Mouse (Mus musculus) left cerebral cortex, adult 18-20 months (tissue): ENCODE measurements around the gene Pgap2. TPM values are rescaled to one million over a fixed set of nuclear protein-coding genes. Genes with fewer than 3 reads are reported as not detected.

Experiments used
- DNase-seq, 2 experiments: peaks; one replicate each; pipeline ENCODE4 v3.0.0; 2021 to 2022; ENCODE audit warnings: low spot score in 2 of 2, mixed read lengths in 1 of 2
- long read RNA-seq, 2 experiments: library from polyadenylated mRNA; stranded (forward); transcript quantifications; one replicate each; pipeline ENCODE4 v2.0.0; 2021
- total RNA-seq, 2 experiments: library from RNA; stranded (reverse); gene quantifications; 2 replicates each; pipeline ENCODE4 v1.2.3; 2021

Pgap2 gene
- total RNA-seq: 10 to 100 TPM; 20.5 to 21.2 TPM
- long read RNA-seq, experiment 1, partial matches to known transcripts: 0 of 20 reads
- long read RNA-seq, experiment 1, other reads (novel, unspliced or antisense): 14 of 20 reads
- long read RNA-seq, experiment 2, partial matches to known transcripts: 0 of 17 reads
- long read RNA-seq, experiment 2, other reads (novel, unspliced or antisense): 12 of 17 reads

DNA sequence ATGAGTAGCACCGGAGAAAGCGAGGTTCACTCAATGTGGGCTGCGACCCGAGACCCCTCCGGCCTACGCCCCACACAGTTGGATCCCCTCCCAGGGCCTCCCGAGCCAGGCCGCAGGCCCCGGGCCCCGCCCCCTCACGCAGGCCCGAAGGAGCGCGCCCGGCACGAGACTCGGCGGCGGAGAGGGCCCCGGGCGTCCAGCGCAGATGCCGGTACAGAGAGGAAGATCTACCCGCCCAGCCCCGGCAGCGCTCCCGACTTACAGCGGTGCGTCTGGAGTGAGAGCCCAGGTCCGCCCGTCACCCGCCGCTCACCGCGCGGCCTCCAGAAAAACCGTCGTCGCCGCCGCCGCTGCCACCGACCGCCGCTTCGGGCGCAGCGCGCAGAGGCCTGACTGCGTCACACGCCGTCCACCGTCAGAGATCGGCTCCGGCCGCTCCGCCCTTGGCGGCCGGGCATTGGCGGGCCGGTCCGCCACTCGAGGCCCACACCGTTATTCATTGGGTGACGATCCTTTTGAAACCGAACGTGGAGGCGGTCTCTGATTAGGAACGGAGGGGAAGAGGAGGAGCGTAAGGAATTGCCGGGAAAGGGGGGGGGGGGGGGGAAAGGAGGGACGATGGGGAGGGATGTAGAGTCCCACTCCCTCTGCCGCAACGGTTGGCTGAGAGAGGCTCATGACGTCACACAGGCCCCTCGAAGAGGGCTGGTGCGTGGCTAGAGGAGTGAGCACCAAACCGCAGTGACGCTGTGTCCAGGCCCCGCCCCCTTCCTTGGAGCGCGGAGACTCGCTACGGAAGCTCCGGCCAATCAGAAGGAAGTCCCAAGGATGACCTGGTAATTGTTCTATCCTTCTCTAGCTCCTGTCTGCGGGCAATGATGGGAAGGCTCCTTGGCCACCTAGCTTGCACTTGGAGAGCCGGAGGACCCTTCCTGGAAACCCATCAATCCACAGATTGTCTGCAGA is at the start of gene Pgap2, which contains the start of gene Nup98:
Pgap2 (plus strand) TSS at position 453 of the 966 bp plus-strand sequence.
Nup98 (minus strand) TSS at position 421 of the 966 bp plus-strand sequence.
- peak; percentile 99 for DNase-seq

DNA sequence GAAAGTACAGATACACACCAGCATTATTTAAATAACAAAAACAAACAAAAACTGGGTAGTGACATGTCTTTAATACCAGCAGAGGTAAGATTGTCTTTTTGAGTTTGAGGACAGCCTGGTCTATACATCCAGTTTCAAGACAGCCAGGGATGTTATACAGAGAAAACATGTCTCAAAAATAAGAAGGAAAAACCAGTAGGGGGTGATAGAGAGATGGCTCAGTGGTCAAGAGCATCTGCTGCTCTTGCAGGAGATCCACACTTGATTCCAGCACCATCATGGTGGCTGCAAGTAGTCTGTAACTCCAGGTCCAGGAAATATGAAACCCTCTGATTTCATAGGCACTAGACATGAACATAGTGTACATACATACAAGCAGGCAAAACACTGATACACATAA is 39.7 kb upstream of the Pgap2 start:
- DNase-seq: no peak

DNA sequence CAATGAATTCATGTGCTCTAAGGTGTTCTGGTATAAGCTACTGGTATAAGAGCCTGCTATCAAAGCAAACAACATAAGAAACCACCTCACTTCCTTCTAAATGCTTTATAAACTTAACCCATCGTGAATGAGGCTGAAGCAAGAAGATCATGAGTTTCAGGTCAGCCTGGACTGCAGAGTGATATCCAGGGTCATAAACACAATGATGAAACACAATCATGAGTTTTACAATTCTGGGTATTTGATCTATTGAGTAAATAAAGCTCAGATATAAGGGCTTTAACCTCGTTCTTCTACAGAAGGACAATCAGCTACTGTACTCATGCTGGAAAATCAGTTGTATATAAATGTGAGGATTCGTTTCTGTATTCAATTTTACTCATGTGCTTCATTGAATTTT is 26.2 kb upstream of the Pgap2 start:
- no peak for DNase-seq

DNA sequence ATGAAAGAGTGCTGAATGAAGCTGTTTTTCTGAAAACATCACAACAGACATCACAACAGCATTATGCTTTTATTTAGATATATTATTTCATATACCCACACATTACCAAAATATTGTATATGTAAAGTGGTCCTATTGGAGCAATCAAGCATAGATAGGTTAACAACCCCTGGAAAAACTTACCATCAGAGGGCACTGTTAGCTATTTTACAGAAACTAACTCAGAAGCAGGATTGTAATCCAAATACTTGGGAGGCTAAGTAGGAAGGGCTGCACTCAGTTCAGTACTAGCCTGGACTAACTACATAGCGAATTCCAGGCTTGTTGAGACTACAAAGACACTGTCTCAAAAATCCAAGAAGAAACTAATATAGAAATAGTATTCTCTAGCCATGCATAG is 17.7 kb upstream of the Pgap2 start:
- DNase-seq: no peak

DNA sequence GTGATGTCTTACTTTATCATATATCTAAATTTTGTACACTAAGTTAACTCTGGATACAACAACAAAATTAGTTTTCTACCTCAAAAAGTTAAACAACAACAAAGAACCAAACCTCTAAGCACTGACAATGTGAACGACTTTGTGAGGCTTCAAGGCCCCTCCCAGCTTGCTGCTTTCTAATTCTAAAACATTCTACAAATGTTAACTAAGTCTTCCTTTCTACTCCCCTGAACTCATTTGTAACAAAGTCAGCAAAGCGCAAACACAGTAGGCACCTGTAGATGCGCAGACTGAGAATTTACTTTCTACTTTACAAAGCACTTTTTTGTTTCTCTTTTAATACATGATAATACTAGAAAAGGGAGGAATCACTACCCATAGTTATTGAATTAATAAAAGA is 9.4 kb upstream of the Pgap2 start:
- no peak for DNase-seq

DNA sequence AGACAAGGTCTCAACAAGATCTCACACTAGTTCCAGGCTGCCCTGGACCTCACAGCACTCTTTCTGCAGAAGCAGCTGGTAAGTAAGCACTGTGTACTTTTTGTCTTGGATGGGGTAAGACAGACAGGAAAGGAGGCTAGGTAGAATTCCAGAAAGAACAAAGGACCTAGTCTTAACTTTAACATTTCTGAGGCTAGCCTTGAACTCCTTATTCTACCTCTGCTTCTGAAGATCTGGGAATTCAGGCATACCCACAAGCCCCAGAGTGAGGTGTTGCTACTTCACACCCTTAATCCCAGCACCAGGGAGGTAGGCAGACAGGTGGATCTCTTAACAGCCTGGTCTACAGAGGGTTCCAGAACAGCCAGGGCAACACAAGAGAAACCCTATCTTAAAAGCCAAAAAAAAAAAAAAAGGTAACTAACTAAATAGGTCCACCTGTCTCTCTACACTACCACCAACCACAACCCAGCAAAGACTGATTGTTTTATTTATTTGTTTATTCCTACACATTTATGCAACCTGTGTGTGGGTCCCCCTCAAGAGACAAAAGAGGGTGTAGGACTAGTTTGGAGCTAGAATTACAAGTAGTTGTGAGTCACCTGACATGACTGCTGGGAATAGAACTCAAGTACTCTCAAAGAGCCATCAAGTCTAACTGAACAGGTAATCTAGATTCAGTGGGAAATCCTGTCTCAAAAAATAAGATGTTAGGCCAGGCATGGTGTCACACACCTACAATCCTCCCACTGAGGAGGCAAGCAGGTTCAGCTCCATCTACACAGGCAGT is 8.8 kb upstream of the Pgap2 start:
- DNase-seq: no peak

DNA sequence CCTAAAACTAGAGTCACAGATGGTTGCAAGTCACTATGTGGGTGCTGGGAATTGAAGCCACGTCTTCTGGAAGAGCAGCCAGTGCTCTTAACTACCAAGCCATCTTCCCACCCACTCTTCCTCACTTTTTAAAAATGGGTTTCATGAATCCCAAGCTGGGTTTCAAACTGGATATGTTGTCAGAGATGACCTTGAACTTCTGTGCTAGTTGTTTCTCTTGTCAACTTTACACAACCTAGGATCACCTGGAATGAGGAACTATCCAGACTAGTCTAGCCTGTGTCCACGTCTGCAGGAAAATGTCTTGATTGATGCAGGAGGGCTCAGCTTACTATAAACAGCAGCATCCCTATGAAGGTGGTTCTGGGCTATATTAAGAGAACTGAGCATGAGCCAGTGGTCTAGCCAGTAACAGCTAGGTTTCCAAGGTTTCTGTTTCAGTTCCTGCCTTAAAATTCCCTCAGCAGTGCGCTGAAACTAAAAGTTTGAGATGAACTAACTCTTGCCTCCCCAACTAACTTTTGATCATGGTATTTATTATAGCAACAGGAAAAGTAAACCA is 5.6 kb upstream of the Pgap2 start:
- DNase-seq: no peak

DNA sequence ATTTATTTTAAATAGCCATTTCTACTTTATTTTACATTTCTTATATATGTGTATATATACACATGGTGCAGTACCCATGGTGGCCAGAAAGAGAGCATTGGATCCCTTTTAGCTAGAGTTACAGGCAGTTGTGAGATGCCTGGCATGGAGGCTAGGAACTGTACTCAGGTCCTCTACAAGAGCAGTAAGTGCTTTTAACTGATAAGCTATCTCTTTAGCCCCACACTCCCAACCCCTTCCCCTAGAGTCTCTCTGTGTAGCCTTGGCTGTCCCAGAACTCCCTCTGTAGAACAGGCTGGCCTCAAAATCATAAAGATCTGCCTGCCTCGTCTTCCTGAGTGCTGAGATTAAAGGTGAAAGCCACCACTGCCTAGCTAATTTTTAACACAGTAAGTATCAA is 4.4 kb upstream of the Pgap2 start:
- DNase-seq: no peak

DNA sequence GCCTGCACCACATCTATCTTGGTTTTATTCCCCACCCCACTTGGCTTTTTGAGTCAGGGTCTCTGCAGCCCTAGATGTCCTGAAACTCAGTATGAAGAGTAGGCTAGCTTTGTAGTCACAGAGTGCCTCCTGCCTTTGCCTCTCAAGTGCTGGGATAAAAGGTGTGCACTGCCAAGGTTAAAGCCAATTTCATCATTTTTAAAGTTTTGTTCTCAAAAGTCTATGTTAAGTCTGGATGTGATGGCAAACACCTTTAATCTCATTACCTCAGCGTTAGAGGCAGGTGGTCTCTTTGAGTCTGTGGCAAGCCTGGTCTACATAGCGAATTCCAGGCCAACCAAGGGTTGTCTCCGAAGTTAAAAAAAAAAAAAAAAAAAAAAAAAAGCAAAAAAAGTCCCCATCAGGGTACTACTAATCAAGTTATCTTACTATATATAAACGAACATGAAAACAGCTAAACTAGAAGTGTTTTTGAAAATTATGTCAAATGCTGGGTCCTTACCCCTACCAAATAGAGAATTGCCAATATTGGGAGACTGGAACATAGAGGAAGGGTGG is 1.1 kb upstream of the Pgap2 start:
- no peak for DNase-seq

DNA sequence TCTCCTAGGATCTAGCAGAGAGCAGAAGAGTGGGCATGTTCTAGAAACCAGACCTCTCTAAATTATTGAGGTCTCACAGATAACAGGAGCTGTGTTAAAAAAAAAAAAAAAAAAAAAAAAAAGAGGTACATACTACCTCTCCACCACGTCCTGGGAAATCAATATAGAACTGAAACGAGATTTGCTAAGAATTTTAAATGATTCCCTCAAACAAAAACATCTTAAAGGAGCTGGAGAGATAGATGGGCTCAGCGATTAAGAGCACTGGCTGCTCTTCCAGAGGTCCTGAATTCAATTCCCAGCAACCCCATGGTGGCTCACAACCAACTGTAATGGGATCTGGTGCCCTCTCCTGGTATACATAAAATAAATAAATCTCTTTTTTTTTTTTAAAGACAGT is 1.1 kb downstream of the Pgap2 start:
- no peak for DNase-seq

DNA sequence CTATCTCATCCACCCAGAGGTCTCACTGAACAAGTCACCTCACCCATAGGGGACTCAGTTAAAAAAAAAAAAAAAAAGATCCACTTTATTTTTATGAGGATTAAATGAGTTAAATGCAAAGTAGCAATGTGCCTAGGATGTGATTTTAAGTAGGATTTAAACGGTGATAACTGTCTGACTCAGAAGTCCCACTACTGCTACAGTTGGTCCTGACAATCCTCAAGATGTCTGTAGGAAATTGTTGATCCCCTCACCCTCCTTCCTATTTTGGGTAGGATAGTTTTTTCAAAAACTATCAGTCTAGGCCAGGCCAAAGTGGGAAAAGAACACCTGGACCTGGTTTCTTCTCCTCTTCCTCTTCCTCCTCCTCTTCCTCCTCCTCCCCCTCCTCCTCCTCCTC is 11.9 kb downstream of the Pgap2 start:
- no peak for DNase-seq

DNA sequence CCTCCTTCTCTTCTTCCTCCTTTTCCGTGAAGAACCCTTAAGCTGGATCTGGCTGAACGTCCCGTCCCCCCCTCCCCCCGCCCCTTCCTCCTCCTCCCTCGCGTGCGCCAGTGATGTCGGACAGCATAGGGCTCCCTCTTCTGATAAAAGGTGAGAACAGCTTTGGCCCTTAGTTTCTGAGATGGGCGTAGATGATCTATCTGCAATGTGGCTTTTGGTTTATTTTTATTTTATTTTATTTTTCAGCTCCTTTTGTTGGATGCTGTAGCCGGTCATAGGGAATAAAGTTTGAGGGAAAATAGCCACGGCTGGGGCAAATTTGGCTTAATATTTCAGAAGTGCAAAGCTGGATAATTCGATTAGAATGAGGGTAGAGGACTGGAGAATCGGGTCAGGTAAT is 12.3 kb downstream of the Pgap2 start:
- DNase-seq: no peak

DNA sequence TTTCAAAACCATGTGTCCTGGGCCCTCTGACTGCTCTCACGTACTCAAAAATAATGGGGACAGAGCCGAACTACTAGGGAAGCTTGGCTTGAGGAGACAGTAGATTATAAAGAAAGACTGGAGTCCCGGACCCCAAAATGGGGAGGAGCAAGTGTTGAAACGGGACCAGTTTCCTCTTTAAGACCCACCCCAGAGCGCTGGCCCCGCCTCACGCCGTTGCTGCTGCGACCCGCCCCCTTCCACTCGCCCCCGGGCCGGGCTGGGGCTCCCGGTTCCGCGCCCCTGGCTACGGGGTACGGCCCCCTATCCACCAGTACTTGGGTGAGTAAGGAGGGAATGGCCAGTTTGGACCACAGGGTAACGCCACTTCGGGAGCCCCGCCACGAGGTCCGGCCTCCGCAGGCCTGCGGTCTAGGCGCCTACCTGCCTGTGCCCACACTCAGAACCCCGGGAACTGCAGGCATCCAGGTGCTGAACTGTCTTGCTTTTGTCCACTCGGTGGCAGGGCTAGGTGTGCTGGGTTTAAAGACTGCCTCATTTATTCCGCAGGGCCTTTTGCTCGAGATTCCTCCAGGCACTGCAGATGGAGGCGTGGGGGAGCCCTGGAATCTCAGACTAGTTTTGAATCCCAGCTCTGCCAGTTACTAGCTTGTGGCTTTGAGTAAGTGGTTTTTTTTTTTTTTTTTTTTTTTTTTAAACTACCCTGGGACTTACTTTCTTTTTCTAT is 13.0 kb downstream of the Pgap2 start:
- peak; percentile 49 to 67 for DNase-seq

DNA sequence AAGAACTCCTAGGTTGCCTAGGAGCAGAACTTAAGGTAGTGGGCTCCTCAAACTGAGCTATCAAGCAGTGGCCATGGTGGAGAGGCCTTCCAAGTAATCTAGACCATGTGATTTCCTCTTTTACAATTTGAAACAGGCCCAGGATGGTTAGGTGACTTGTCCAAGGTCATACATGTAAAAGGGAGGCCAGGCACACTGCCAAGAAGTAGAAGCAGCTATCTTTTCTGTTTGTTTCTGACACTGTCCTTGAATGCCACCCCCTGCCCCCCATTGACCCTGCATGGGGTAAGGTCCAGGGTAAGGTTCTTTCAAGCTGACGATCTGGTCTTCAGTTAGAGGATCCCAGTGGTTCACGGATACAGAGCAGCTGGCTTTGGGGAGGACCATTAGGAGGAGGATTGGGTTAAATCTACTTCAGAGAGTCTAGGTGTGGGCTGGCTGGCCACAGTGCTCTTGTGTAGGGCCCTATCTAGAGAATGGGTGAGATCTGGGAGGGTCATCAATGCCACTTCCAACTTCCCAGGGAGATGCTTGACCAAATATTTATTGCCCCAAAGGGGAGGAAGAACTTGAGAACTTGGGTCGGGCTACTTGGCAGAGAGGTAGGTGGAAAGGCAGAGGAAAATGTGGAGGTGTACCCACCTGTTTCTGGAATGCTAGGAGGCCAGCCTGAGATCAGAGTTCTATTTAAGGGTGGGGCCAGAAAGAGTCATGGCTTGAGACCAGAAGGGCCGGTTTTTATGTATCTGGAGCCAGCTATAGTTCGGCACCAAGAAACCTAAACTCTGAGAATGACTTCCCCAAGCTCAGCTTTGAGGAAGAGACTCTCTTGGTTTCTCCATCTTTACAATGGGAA is 14.1 kb downstream of the Pgap2 start:
- no peak for DNase-seq

DNA sequence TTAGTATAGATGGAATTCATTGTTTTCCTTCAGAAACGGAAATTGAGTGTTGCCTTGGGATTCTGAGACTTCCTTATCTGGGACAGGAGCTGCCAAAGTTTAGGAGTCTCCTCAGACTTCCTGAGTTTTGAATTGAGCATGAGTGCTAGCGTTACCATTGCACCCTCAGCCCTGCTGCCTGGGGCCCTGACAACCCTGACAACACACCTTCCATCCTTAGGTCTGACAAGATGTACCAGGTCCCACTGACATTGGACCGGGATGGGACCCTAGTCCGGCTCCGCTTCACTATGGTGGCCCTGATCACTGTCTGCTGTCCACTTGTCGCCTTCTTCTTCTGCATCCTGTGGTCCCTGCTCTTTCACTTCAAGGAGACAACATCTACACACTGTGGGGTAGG is 16.0 kb downstream of the Pgap2 start:
- no peak for DNase-seq

DNA sequence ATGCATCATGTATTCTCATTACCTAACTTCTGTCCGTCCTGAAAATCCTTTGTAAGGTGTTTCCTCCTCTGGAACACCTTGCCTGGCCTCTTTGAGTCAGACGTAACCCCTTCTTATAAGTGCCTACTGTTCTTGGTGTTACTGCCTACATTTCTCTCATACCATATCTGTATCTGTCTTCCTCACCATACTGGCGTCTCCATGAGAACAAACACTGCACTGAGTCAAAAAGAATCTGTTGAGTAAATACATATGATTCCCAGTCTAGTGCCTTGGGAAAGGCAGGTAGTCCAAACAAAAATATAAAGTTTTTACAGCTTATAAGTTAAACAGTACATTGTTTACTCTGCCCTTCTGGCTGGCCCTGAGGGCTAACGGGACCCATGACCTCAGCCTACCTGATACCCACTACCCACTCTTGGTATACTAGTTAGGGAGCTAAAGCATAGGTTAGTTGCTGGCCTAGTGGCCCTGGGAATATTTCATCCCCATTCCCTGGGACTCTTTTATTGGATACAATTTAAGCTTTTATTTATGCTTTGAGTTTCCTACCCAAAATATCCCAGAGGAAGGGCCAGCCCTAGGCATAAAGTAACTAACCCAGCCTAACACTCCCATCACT is 18.2 kb downstream of the Pgap2 start:
- DNase-seq: no peak

DNA sequence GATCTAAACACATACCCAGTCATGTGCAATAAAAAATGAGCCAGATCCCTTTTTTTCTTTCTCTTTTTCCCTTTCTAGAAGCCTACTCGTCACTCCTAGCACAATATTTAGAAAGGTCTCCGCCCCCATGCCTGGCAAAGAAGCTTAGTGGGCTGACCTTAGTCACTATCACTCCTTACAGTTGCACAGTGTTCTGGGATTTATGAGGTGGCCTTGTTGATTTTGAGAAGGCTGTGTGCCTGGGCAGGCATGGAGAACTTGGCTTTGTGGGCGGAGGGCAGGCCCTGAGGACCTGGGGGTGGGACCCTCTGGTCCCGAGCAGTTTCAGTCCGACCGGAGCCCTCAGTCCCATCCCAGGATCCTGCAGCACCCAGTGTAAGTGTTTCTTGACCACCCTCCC is 19.8 kb downstream of the Pgap2 start:
- no peak for DNase-seq

DNA sequence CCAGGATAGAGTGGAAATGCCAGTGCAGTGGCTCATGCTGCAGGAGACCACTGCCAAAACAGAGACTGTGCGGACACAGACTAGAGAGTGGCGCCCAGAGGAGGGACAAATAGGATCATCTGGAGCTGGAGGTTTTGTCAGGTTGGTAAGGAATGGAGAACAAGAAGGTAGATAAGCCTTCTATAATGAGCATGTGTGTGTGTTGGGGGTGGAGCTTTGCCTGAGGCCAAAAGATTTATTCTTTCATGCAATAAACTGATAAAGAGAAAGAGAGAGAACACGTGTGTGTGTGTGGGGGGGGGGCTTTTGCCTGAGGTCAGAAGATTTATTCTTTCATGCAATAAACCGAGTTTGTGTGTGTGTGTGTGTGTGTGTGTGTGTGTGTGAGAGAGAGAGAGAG is 23.1 kb downstream of the Pgap2 start:
- DNase-seq: no peak

DNA sequence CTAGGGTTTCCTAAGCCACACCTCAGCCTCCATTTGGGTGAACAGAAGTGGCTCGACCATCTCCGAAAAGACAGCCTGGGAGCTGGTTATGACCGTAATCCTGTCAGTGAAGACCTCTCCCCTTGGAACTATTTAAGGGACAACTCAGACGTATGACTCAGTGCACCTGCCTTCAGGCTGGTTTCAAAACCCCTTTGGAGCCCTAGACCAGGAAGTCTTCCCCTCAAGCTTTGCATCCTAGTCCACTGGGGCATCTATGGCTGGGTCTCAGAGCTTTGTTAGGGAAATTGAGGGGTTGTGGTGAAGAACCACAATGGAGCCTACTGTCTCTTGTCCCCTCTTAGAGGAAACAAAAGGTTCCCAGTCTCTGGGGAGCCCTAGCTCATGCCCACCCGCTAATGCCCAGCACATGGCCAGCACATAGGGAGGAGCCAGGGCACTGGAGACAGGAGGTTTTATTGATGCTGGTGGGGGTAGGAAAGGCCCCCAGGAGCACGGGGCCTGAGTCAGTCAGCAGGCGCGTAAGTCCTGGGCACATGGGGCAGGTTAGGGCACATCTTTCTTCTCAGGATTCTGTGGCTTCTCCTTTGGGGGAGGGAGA is 28.8 kb downstream of the Pgap2 start:
- no peak for DNase-seq
